Mouse (Mus musculus) stomach, postnatal 0 days (tissue): ENCODE measurements at regions not wholly inside any gene's neighbourhood (a gene's known extent, or its start where the extent isn't known, plus 50 kb on each side); places are given as distances from the start of the nearest gene placed in this dataset.

Experiments used
- ATAC-seq: fragments of 200-750 bp; cut with Nextera tagmentation; 2 replicates; pipeline ENCODE4 v1.8.0; 2017; ENCODE audit not compliant: low FRiP score, low TSS enrichment
- DNase-seq: peaks from one replicate; pipeline ENCODE4 v3.0.0-alpha.2; 2016; ENCODE audit warnings: low spot score
- H3K27ac ChIP-seq: fragments of 300-500 bp; sonication (generic); replicated peaks from 2 replicates; pipeline ENCODE4 v1.5.1; 2014; ENCODE audit warnings: mild to moderate bottlenecking, control low read depth
- H3K27me3 ChIP-seq: fragments of 300-500 bp; sonication (generic); 2 replicates; pipeline ENCODE4 v1.6.1; 2014; ENCODE audit warnings: low read length; ENCODE audit not compliant: control insufficient read depth, insufficient read depth
- H3K36me3 ChIP-seq: fragments of 300-500 bp; sonication (generic); 2 replicates; pipeline ENCODE4 v1.6.1; 2014; ENCODE audit warnings: low read length, mixed read lengths; ENCODE audit not compliant: control insufficient read depth, insufficient read depth
- H3K4me1 ChIP-seq: fragments of 300-500 bp; sonication (generic); replicated peaks from 2 replicates; pipeline ENCODE4 v1.6.1; 2014; ENCODE audit warnings: antibody characterized with exemption; ENCODE audit not compliant: control insufficient read depth, insufficient read depth
- H3K4me2 ChIP-seq: fragments of 300-500 bp; sonication (generic); replicated peaks from 2 replicates; pipeline ENCODE4 v1.6.1; 2014; ENCODE audit warnings: low read depth, mild to moderate bottlenecking, control low read depth, moderate library complexity
- H3K4me3 ChIP-seq: fragments of 300-500 bp; sonication (generic); 2 replicates; pipeline ENCODE4 v1.5.1; 2014; ENCODE audit warnings: low read depth, low read length, control low read depth
- H3K9ac ChIP-seq: fragments of 300-500 bp; sonication (generic); 2 replicates; pipeline ENCODE4 v1.6.1; 2014; ENCODE audit warnings: mild to moderate bottlenecking, low read length, control low read depth, mixed read lengths
- H3K9me3 ChIP-seq: fragments of 300-500 bp; sonication (generic); 2 replicates; pipeline ENCODE4 v1.6.1; 2016; ENCODE audit warnings: low read length; ENCODE audit not compliant: control insufficient read depth
- CTCF ChIP-seq: IDR thresholded peaks from 2 replicates; pipeline ENCODE4 v1.5.1; 2016; ENCODE audit warnings: antibody characterized with exemption, low read depth, mild to moderate bottlenecking, moderate library complexity
- EP300 ChIP-seq: optimal IDR thresholded peaks from 2 replicates; pipeline ENCODE3; 2016; ENCODE audit warnings: antibody characterized with exemption
- WGBS: fragments of 180-500 bp; shearing (Covaris S2); extraction: QIAGEN DNeasy Blood & Tissue Kit; methylation state at CpG from one replicate; pipeline ENCODE4 v1.1.7; 2014; 5-methylcytosine and 5-hydroxymethylcytosine counted together

DNA sequence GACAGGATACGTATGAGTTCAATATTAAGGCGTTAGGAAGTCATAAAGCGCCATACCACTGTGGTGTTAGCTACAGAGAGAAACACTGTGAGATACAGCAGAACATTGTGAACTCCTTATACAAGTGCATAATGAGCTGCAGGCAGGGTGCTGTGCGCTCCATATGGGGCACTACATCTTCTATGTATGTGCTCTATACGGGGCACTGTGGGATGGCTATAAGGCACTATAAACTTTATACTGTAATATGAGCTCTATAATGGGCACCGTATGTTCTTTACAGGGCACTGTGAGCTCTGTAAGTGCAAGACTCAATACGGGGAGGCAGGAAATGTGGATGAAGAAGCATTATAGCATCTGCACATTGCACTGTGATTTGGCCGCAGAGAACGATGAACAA lies 183.2 kb upstream of the Krr1 start:
- no peak overlapping the region for H3K4me3 ChIP-seq
- WGBS: 92% methylated on average over 9 of the region's 9 CpGs
- no peak for ATAC-seq
- no peak overlapping the region for H3K9ac ChIP-seq
- H3K27me3 ChIP-seq: no peaks in the 10 kb centered on the region
- no peaks in the 10 kb centered on the region for H3K36me3 ChIP-seq
- DNase-seq: no peak
- H3K27ac ChIP-seq: no peak overlapping the region
- no peak for TF ChIP-seq CTCF
- TF ChIP-seq EP300: no peak
- no peaks in the 10 kb centered on the region for H3K9me3 ChIP-seq
- no peak overlapping the region for H3K4me2 ChIP-seq
- H3K4me1 ChIP-seq: no peaks in the 10 kb centered on the region

DNA sequence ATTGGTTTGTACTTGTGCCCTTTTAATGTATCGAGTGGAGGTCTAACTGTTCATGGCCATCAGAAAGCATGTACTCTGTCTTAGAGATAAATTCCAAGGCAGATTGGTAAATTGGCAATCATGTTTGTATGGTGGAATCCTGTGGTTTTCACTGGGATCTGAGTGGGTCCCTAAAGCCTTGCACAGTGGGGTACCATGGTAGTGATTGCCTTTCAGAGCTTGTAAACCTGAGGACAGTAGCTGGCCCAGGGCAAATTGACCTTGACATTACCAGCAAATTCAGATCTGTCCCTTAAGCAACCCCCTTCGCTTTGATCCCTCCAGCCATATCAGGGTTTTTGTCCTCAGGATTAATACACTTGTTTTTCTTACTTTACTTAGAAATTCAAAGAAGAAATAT lies 181.6 kb upstream of the Krr1 start:
- no peaks in the 10 kb centered on the region for H3K36me3 ChIP-seq
- 96% methylated on average over 2 of the region's 2 CpGs for WGBS
- H3K4me3 ChIP-seq: no peak overlapping the region
- TF ChIP-seq CTCF (no peak), EP300 (no peak)
- H3K27ac ChIP-seq: no peak overlapping the region
- H3K27me3 ChIP-seq: no peaks in the 10 kb centered on the region
- DNase-seq (no peak), ATAC-seq (no peak)
- no peak overlapping the region for H3K9ac ChIP-seq
- no peaks in the 10 kb centered on the region for H3K9me3 ChIP-seq
- H3K4me2 ChIP-seq: no peak overlapping the region
- no peaks in the 10 kb centered on the region for H3K4me1 ChIP-seq

DNA sequence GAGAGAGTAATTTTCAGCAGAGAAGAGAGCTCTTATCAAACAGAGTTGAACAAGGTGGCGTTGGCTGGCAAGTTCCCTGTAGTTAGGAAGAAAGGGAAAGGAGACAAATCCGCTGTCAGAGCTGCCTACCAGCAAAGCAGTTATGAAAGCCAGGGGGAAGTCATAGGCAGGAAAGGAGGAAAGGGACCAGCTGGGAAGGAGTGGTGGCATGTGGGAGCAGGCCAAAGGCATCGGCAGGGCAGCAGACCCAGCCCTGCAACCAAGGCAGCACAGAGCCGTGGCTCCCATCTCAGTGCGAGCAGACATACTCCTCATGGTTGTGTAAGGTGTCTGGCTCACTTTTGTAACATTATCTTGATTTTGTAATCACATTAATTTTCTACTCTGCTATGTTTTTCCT lies 177.4 kb upstream of the Krr1 start:
- WGBS: 59% methylated on average over 5 of the region's 5 CpGs
- Histone ChIP-seq H3K27ac (peak overlapping the region; percentile 72), H3K4me3 (no peak overlapping the region), H3K9ac (no peak overlapping the region), H3K27me3 (no peaks in the 10 kb centered on the region), H3K4me2 (no peak overlapping the region), H3K36me3 (no peaks in the 10 kb centered on the region), H3K4me1 (no peaks in the 10 kb centered on the region), H3K9me3 (no peaks in the 10 kb centered on the region)
- TF ChIP-seq EP300 (no peak), CTCF (no peak)
- DNase-seq (peak; percentile 27), ATAC-seq (0 out of 2 replicates have a peak, but pooled peaks have one; percentile 53)

DNA sequence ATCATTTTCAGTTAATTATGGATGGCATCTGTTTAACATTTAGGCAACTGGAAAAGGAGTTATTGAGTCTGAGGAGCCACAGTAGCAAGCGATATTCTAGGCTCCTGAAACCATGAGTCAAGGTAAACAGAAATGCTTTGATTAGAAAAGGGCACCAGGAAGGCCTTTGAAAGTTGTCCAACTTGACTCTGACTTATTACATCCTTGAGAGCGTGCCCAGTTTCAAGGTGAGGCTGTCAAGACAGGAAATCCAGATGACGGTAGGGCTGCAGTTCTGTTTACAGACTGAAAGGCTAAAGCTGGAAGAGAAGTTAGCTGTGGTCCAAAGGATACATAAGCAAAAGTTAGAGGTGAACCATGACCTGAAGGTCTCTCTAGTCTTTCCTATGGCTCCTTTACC lies 176.7 kb upstream of the Krr1 start:
- Histone ChIP-seq H3K4me1 (no peaks in the 10 kb centered on the region), H3K9ac (no peak overlapping the region), H3K27me3 (no peaks in the 10 kb centered on the region), H3K36me3 (no peaks in the 10 kb centered on the region), H3K27ac (no peak overlapping the region), H3K4me3 (no peak overlapping the region), H3K4me2 (no peak overlapping the region), H3K9me3 (no peaks in the 10 kb centered on the region)
- TF ChIP-seq CTCF: no peak
- no peak for TF ChIP-seq EP300
- ATAC-seq: peak; percentile 93
- WGBS: 31% methylated on average over 3 of the region's 3 CpGs
- peak; percentile 65 for DNase-seq

DNA sequence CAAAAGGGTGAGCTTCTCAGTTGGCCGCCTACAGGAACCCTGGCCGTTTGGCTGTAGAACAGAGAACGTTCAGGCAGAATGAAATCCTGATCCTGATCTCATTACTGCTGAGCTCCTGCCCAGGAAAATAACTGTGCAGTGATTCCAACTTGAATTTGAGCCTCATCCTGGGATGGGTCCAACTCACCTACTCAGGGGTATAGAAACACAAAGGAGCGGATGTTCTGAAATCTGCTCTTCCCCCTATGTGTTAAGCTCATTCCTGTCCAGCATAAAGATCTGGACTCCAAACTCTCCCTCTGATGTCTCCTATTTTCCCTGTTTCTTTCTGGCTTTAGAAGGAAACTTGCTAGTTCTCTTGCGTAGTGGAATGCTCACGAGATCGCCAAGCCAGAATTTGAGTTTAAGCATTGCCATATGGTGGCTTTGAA lies 173.6 kb upstream of the Krr1 start:
- Histone ChIP-seq H3K9me3 (no peaks in the 10 kb centered on the region), H3K4me1 (no peaks in the 10 kb centered on the region), H3K27me3 (no peaks in the 10 kb centered on the region), H3K4me3 (no peak overlapping the region), H3K27ac (no peak overlapping the region), H3K4me2 (no peak overlapping the region), H3K36me3 (no peaks in the 10 kb centered on the region), H3K9ac (no peak overlapping the region)
- TF ChIP-seq EP300: no peak
- TF ChIP-seq CTCF: no peak
- ATAC-seq (no peak), DNase-seq (no peak)
- WGBS: 68% methylated on average over 7 of the region's 7 CpGs

DNA sequence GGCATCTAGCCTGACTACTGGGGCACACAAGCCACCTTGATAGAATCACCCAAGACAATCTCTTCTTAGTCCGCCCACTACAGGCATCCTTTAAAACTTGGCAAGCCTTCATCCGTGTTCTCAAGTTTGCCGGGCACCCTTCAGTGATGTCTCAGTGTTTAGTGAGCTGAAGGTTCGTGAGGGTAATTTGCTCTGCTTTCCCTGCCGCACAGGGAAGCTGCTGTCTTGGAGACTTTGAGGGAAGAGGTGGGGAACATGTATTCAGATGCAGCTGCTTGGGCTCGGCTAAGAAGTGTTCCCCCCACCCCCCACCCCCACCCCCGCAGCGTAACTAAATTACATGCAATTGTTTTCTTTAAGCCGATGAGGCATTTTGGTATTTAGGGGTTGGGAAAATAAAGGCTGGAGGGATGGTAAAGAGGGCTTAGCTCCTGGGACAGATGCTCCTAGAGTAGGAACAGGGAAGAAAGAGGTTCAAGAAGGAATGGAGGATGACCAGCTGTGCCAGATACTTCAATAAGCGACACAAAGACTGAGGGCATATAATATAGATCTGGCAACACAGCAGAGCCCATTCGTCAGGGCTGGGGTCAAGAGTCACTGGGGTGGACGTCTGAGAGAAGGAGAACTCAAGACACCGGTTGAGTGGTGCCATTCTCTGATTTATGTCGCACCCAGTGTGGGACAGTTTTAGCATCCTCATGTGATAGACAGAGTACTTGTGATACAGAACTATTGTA lies 172.4 kb upstream of the Krr1 start:
- Histone ChIP-seq H3K4me3 (no peak overlapping the region), H3K4me1 (no peaks in the 10 kb centered on the region), H3K27me3 (no peaks in the 10 kb centered on the region), H3K9ac (no peak overlapping the region), H3K4me2 (no peak overlapping the region), H3K9me3 (no peaks in the 10 kb centered on the region), H3K36me3 (no peaks in the 10 kb centered on the region), H3K27ac (no peak overlapping the region)
- no peak for ATAC-seq
- TF ChIP-seq CTCF (no peak), EP300 (no peak)
- no peak for DNase-seq
- 72% methylated on average over 14 of the region's 14 CpGs for WGBS
